ENCODE assay signal across 8 mouse cellular contexts in the genomic region with DNA sequence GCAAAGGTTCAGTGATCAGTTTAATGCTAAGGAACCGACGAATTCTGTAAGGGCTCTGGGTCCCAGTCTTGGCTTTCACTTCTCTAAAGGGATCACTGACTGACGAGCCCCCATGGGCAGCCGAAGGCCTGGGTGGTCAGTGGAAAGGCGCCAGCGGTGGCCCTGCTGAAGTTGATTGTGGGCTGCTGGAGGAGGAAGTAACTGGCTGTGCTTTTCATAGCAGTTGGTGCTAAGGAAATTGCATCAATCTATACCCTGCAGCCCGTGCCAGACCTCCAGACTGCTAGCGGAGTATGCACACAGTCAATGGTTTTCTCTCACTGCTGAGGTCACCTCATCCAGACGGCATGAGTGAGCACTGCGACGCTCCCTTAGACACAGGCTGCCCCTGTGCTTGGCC. TPM values are rescaled to one million over a fixed set of nuclear protein-coding genes. Genes with fewer than 3 reads are reported as not detected.
DNase-seq lines count a peak whose midpoint lies in the region; ATAC-seq and TF ChIP-seq lines count a peak whose summit lies in the region.
"Had no signal": no experiment of that assay in that cellular context is flagged by ENCODE, and none has a peak within 500 bp of the region (broad histone marks: within the 10 kb centered on the region; RNA-seq: fewer than 3 reads in every experiment).

No protein-coding gene starts in this region.

- peak; percentile 12 for ATAC-seq in CD4-positive, CD25-positive, alpha-beta regulatory T cell, adult 4 months
- ATAC-seq in forebrain, postnatal 0 days: no peak; the same call in 1 of the 2 replicates
- no peak for ATAC-seq in intestine, postnatal 0 days
- no peak for ATAC-seq in stomach, embryonic 14.5 days (ENCODE audit: insufficient number of reproducible peaks, insufficient read depth, low FRiP score, low read depth)

- peak overlapping the region; percentile 19; the same call in 1 of the 2 replicates for H3K4me2 ChIP-seq in forebrain, postnatal 0 days (ENCODE audit: low read depth)
- peak overlapping the region; percentile 68 for H3K4me2 ChIP-seq in intestine, postnatal 0 days (replicated peaks; ENCODE audit: low read depth)
- peak overlapping the region; percentile 2; the same call in 1 of the 2 replicates for H3K4me2 ChIP-seq in stomach, embryonic 14.5 days (replicated peaks; ENCODE audit: low read depth, low read length)

- WGBS in forebrain, postnatal 0 days: 43% methylated on average over 11 of the region's 11 CpGs
- 53% methylated on average over 11 of the region's 11 CpGs for WGBS in intestine, postnatal 0 days
- 57% methylated on average over 11 of the region's 11 CpGs for WGBS in stomach, embryonic 14.5 days

- no peak overlapping the region for H3K9ac ChIP-seq in forebrain, postnatal 0 days
- no peak overlapping the region for H3K9ac ChIP-seq in intestine, postnatal 0 days (ENCODE audit: low read depth, low read length)
- no peak overlapping the region for H3K9ac ChIP-seq in stomach, embryonic 14.5 days (replicated peaks; ENCODE audit: low read depth, low read length)

- H3K9me3 ChIP-seq in forebrain, postnatal 0 days (ENCODE audit: low read length): no peaks in the 10 kb centered on the region
- H3K9me3 ChIP-seq in intestine, postnatal 0 days (ENCODE audit: control insufficient read depth): no peaks in the 10 kb centered on the region
- no peaks in the 10 kb centered on the region for H3K9me3 ChIP-seq in stomach, embryonic 14.5 days (ENCODE audit: control insufficient read depth, low read depth, low read length)

- H3K4me3 ChIP-seq in forebrain, postnatal 0 days (ENCODE audit: low read depth, low read length): no peak overlapping the region
- peak overlapping the region; percentile 46 for H3K4me3 ChIP-seq in intestine, postnatal 0 days (ENCODE audit: low read depth, low read length)
- H3K4me3 ChIP-seq in stomach, embryonic 14.5 days (ENCODE audit: low read depth, low read length): peak overlapping the region; percentile 57; the same call in 1 of the 2 replicates

- DNase-seq in 416B (ENCODE audit: low read depth): peak; percentile 95
- peak; percentile 19 for DNase-seq in forebrain, postnatal 0 days
- peak; percentile 69 to 75 for DNase-seq in lung, postnatal 4 days
- no peak for DNase-seq in urinary bladder, postnatal 14 days (ENCODE audit: low spot score)

- no peaks in the 10 kb centered on the region for H3K4me1 ChIP-seq in forebrain, postnatal 0 days (ENCODE audit: insufficient read depth)
- H3K4me1 ChIP-seq in intestine, postnatal 0 days (replicated peaks; ENCODE audit: control insufficient read depth, insufficient read depth, low read length): no peaks in the 10 kb centered on the region
- no peaks in the 10 kb centered on the region for H3K4me1 ChIP-seq in stomach, embryonic 14.5 days (ENCODE audit: control insufficient read depth, insufficient read depth, low read length)

- no peaks in the 10 kb centered on the region; the same call in 1 of the 2 replicates for H3K27me3 ChIP-seq in forebrain, postnatal 0 days (ENCODE audit: insufficient read depth, low read length)
- H3K27me3 ChIP-seq in intestine, postnatal 0 days (replicated peaks; ENCODE audit: control insufficient read depth, insufficient read depth, low read length): peaks cover 22% of the 10 kb centered on the region
- 0 out of 2 replicates have a peak, but pooled peaks cover 10% of the 10 kb centered on the region for H3K27me3 ChIP-seq in stomach, embryonic 14.5 days (ENCODE audit: control insufficient read depth, insufficient read depth, low read length)

- no peaks in the 10 kb centered on the region for H3K36me3 ChIP-seq in forebrain, postnatal 0 days (ENCODE audit: insufficient read depth)
- H3K36me3 ChIP-seq in intestine, postnatal 0 days (ENCODE audit: control insufficient read depth, insufficient read depth): no peaks in the 10 kb centered on the region
- H3K36me3 ChIP-seq in stomach, embryonic 14.5 days (ENCODE audit: control insufficient read depth, insufficient read depth, low read length): no peaks in the 10 kb centered on the region

- no peak overlapping the region for H3K27ac ChIP-seq in forebrain, postnatal 0 days (ENCODE audit: low read depth, low read length)
- no peak overlapping the region for H3K27ac ChIP-seq in intestine, postnatal 0 days (ENCODE audit: low read depth, low read length)
- no peak overlapping the region for H3K27ac ChIP-seq in stomach, embryonic 14.5 days (ENCODE audit: low read length)

- no peak for TF ChIP-seq CTCF in forebrain, postnatal 0 days (IDR thresholded peaks at IDR 0.05; ENCODE audit: low read depth)
- TF ChIP-seq CTCF in intestine, postnatal 0 days (IDR thresholded peaks at IDR 0.05; ENCODE audit: low read depth): no peak

RNA-seq across cellular contexts. Expression of gene Tm6sf1, which starts 1.3 kb away (rescaled TPM):
- 1 to 10 TPM; 8.6 to 8.8 TPM for polyA plus RNA-seq in CD4-positive, CD25-positive, alpha-beta regulatory T cell, adult 4 months (2017; shearing (Covaris generic))
- total RNA-seq in forebrain, postnatal 0 days (2014; rRNA removed): 5.4 and 12.9 TPM in 2 replicates
- 5.0 and 7.0 TPM in 2 replicates for polyA plus RNA-seq in forebrain, postnatal 0 days (2015; fragmentation: Nextera tagmentation; extraction: Ambion mirVana)
- 16.5 and 17.8 TPM in 2 replicates for polyA plus RNA-seq in intestine, postnatal 0 days (2015; fragmentation: Nextera tagmentation; extraction: Ambion mirVana)
- 8.7 and 12.5 TPM in 2 replicates for polyA plus RNA-seq in stomach, embryonic 14.5 days (2014; fragmentation: Nextera tagmentation; extraction: Ambion mirVana)

RNA-seq across cellular contexts. Expression of gene Gm10160, which starts 4.5 kb away (rescaled TPM):
- not detected for polyA plus RNA-seq in CD4-positive, CD25-positive, alpha-beta regulatory T cell, adult 4 months (2017; shearing (Covaris generic))
- not detected in 2 replicates for total RNA-seq in forebrain, postnatal 0 days (2014; rRNA removed)
- not detected in 2 replicates for polyA plus RNA-seq in forebrain, postnatal 0 days (2015; fragmentation: Nextera tagmentation; extraction: Ambion mirVana)
- polyA plus RNA-seq in intestine, postnatal 0 days (2015; fragmentation: Nextera tagmentation; extraction: Ambion mirVana): not detected in 2 replicates
- polyA plus RNA-seq in stomach, embryonic 14.5 days (2014; fragmentation: Nextera tagmentation; extraction: Ambion mirVana): not detected in 2 replicates
- polyA plus RNA-seq: embryonic facial prominence, embryonic 11.5 days had no signal

RNA-seq across cellular contexts. Expression of gene Btbd1, which starts 30.8 kb away (rescaled TPM):
- polyA plus RNA-seq in CD4-positive, CD25-positive, alpha-beta regulatory T cell, adult 4 months (2017; shearing (Covaris generic)): 10 to 100 TPM; 16.3 to 19.1 TPM
- 142 TPM in 2 replicates for total RNA-seq in forebrain, postnatal 0 days (2014; rRNA removed)
- polyA plus RNA-seq in forebrain, postnatal 0 days (2015; fragmentation: Nextera tagmentation; extraction: Ambion mirVana): 101 and 104 TPM in 2 replicates
- polyA plus RNA-seq in intestine, postnatal 0 days (2015; fragmentation: Nextera tagmentation; extraction: Ambion mirVana): 41.0 and 42.7 TPM in 2 replicates
- polyA plus RNA-seq in stomach, embryonic 14.5 days (2014; fragmentation: Nextera tagmentation; extraction: Ambion mirVana): 80.0 and 81.8 TPM in 2 replicates

Comparison
In these comparisons a context has a peak if more than half of its experiments do, and no peak if none do; other contexts are left out.
1. H3K4me2 ChIP-seq: peak in every context shown above with its lines; median percentile 68 in intestine, postnatal 0 days; 19 in forebrain, postnatal 0 days; 2 in stomach, embryonic 14.5 days.